Mouse (Mus musculus) left cerebral cortex, postnatal 10 days (tissue): ENCODE results near the gene Gzmf. TPM values are rescaled to one million over a fixed set of nuclear protein-coding genes. Genes with fewer than 3 reads are reported as not detected.
"Not testable (repeated sequence)": the region's sequence is repeated elsewhere in the genome, so short reads cannot be mapped to it uniquely, and the experiment has no call there.

ENCODE experiments used
- DNase-seq, 2 experiments: peaks; one replicate each; pipeline ENCODE4 v3.0.0; 2021 to 2022; ENCODE audit warnings: low spot score in 2 of 2, mixed read lengths in 1 of 2; ENCODE audit errors: extremely low spot score in 1 of 2
- intact Hi-C: fragments of 180-260 bp; cut with DNase I; formaldehyde crosslinking; loops from one replicate; pipeline ENCODE4 v1.15.1; 2025
- total RNA-seq, 2 experiments: library from RNA; stranded (reverse); gene quantifications; 2 replicates each; pipeline ENCODE4 v1.2.3; 2021

Gzmf gene
- not detected for total RNA-seq

- intact Hi-C loops: no loop called here
- no peak for DNase-seq
Measured at GRCm38 (mm10) chr14:56211317-56211716, at the start of gene Gzmf. TSS of gene Gzmf (minus strand) at chr14:56211417.

- intact Hi-C loops: no loop called here
- DNase-seq: no peak
Measured at GRCm38 (mm10) chr14:56240409-56240808, 29.2 kb upstream of the Gzmf start.

DNA sequence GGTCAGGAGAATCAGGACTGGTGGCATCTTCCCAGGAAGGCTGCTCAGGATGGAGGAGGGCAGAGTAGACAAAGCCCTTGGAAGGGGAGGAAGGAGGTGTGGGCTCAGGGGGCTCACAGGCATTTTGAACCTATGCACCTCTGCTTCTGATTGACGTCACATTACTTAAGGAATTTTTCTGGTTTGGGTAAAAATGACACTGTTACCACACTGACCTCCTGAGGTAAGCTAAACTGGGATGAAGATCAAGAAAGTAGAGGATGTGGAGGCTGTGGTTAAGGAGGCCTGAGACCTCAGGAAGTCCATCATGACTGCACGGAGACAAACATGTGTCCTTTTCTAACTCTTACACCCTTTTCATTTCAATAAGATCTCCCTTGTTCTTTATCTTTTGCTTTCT is 23.3 kb upstream of the Gzmf start, which contains the start of gene Gzmc:
Gene Gzmc, minus strand, starts transcription at position 101 of the 400 bp plus-strand sequence.
- intact Hi-C loops: no loop called here
- DNase-seq: no peak

DNA sequence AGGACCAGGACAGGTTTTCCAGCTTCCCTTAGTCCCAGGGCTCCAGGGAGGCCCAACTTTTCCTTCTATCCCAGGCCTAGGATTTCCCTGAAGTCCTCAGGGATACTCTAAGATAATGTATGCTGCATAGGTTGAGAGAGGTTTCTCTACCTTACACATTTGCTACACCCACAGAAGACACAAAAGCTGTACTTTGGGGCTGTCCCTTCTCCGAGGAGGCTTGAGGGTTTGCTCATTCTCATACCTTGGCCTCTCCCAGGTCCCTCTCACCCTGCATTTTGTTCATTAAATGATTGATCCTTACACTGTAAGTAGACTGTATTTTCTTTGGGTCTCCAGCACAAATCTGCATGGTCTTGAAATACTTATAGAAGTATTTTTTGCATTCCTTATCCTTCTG is 5.6 kb downstream of the Gzmf start:
- intact Hi-C loops: loop anchor here (5.0 kb wide), 1 partner anchor 97 kb away; no protein-coding TSS in a partner anchor
- no peak for DNase-seq

DNA sequence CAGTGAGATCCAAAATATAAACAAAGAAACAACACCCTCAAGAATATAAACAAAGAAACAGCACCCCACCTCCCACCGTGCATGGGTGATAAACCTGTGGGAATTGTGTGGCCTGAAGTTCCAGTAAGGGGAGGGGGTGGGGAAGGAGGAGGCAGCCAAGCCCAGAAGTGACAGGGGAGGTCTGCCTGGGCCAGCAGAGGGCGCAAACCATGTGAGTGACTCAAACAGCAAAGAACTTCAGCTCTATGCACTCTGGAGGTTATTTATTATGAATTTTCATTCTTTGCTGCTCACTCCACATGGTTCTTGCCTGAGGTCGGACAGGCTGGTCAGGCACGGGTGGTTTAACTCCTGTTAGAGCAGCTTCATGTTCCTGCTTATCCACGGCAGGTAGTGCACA is 6.2 kb downstream of the Gzmf start:
- peak in 1 of 2 experiments; percentile 43 for DNase-seq
- intact Hi-C loops: loop anchor here (5.0 kb wide), 1 partner anchor 97 kb away; no protein-coding TSS in a partner anchor

DNA sequence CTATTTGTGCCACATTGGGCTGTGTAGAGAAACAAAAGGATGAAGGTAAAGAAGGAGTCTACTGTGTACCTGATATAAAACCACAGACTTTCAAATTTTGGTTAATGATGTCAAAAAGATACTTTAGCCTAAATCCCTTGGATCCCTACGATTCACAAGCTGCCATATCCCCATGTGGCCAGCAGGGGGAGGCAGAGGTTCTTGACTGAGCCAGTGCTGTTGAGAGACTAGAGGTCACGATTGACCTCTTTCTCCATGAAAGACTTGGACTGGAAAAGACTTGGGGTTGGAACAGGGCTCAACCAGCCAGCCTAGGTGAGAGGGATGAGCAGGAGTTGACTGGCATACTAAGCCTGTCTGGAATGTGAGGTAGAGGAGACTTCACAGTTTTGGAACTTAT is 7.2 kb downstream of the Gzmf start:
- DNase-seq: peak; percentile 23 to 54
- intact Hi-C loops: no loop called here

DNA sequence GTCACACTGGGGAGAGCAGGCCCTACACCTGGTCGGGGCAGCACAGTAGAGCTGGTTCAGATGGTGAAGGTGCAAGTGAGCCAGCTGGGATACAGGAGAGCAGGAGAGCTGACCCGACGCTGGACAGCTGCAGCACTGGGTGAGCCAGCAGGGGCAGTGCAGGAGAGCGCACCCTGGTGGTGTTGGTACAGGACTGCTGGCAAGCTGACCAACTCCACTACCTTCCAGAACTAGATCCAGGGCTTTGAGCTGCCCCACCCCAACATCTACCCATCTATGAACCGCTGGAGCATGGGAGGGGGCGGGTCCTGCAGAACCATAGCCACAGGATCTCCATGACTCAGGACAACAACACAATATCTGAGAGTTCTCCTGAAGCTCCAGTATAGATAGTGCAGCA is 24.3 kb downstream of the Gzmf start:
- intact Hi-C loops: no loop called here
- no peak for DNase-seq

DNA sequence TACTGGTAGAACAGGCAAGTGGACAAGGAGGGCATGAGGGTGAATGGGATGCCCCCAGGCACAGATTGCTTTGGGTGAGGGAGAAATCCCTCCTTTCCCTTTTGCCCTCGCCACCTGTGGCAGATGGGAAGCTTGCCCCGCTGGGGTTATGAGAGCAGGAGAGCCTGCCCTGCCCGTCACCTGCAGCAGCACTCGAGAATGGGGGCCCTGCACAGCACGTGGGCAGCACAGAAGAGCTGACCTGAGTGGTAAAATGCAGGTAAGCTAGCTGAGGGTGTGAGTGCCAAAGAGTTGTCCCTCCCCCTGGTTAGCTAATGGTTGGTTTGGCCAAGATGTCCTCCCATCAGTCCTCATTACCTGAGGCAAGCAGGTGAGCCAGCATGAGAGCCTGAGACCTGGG is 24.7 kb downstream of the Gzmf start:
- no peak for DNase-seq
- intact Hi-C loops: no loop called here

GRCm38 (mm10) chr14:56177651-56178050 is 33.6 kb downstream of the Gzmf start:
- DNase-seq: peak in 1 of 2 experiments; percentile 52
- intact Hi-C loops: not testable (repeated sequence)

DNA sequence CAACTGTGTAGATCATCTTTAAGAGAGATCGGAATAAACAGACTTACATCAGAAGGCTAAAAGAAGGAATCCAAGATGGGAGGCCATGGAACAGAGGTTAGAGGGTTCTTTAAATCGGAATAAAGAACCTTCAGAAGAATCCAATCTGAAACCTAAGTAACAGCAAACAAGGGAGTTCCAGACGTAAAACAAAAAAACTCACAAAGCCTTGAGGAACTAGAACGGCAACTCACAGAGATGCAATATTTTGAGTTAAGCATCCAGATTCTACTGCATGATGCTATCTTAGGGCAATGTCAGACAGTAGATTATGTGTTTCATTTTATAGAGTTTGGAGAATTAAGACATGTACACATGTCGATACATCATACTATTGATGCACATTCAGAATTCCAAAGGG is 36.7 kb downstream of the Gzmf start, which contains the start of gene Gzmn:
Gene Gzmn, minus strand, starts transcription at position 101 of the 400 bp plus-strand sequence.
- intact Hi-C loops: no loop called here
- DNase-seq: no peak

DNA sequence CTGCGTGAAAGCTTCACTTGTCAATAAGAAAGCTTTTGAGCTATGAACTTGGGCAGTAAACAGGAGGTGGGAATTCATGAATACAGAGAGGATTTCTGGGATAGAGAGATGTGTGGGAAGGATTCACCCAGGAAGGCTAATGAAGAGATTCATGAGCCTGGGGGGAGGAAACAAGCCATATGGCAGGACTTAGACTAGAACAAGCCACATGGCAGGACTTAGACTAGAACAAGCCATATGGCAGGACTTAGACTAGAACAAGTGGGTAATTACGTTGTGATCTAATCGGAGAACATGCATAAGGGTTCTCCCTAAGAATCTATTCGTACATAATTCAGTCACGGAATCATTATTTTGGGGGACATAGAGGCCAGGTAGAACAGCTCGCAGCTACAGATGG is 37.8 kb downstream of the Gzmf start:
- no peak for DNase-seq
- intact Hi-C loops: no loop called here

DNA sequence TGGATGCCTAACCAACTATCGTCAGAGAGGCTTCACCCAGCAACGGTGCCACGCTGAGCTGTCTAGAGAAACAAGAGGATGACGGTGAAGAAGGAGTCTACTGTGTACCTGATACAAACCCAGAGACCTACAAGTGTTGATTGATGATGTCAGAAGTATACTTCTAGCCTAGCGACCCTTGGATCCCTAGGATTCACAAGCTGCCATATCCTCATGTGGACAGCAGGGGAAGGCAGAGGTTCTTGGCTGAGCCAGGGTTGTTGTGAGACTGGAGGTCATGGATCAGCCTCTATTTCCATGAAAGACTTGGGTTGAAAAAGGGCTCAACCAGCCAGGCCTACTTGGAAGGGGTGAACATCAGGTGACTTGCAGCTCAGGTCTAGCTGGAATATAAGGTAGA is 38.5 kb downstream of the Gzmf start:
- intact Hi-C loops: no loop called here
- DNase-seq: no peak

- DNase-seq: no peak
- intact Hi-C loops: no loop called here
Measured at GRCm38 (mm10) chr14:56168009-56168408, 43.2 kb downstream of the Gzmf start.

GRCm38 (mm10) chr14:56162109-56162508 is 49.1 kb downstream of the Gzmf start:
- intact Hi-C loops: no loop called here
- no peak for DNase-seq

DNA sequence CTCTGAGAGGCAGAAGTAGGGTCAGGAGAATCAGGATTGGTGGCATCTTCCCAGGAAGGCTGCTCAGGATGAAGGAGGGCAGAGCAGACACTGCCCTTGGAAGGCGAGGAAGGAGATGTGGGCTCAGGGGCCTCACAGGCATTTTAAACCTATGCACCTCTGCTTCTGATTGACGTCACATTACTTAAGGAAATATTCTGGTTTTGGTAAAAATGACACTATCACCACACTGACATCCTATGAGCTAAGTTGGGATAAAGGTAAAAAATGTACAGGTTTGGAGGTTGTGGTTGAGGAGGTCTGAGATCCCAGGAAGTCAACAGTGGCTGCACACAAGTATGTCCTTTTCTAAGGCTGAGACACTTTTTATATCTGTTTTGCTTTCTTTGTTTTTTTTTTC is 51.7 kb downstream of the Gzmf start, which contains the start of gene Gzmg:
Gene Gzmg, minus strand, starts transcription at position 101 of the 400 bp plus-strand sequence.
- DNase-seq, intact Hi-C loops: not testable (repeated sequence)

DNA sequence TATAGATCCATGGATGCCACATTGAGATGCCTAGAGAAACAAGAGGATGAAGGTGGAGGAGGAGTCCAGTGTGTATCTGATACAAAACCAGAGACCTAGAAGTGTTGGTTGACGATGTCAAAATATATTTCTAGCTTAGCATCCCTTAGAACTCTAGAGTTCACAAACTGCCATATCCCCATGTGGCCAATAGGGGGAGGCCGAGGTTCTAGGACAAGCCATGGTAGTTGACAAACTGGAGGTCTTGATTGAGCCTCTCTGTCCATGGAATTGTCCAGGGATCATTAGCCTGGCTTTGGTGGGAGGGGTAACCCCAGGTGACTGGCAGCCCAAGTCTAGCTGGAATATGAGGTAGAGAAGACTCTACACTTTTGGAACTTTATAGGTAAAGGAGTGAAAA is 55.9 kb downstream of the Gzmf start:
- intact Hi-C loops: no loop called here
- no peak for DNase-seq

Other genes with a start within 250 kb of the Gzmf start
- not detected for gene Mcpt1, start 193.4 kb downstream of the Gzmf start, total RNA-seq
- not detected for gene Mcpt9, start 180.9 kb downstream of the Gzmf start, total RNA-seq
- gene Mcpt2, start 169.4 kb downstream of the Gzmf start, total RNA-seq: not detected
- gene Mcpt4, start 149.1 kb downstream of the Gzmf start, total RNA-seq: not detected
- gene Mcpt8, start 126.1 kb downstream of the Gzmf start, total RNA-seq: not detected
- not detected for gene Ctsg, start 108.8 kb downstream of the Gzmf start, total RNA-seq
- not detected for gene Gzme, start 90.8 kb downstream of the Gzmf start, total RNA-seq
- not detected for gene Gzmd, start 78.8 kb downstream of the Gzmf start, total RNA-seq
- gene Gzmg, start 51.8 kb downstream of the Gzmf start, total RNA-seq: not detected
- gene Gzmn, start 36.8 kb downstream of the Gzmf start, total RNA-seq: not detected
- gene Gzmc, start 23.2 kb upstream of the Gzmf start, total RNA-seq: not detected
- not detected for gene Gzmb, start 50.8 kb upstream of the Gzmf start, total RNA-seq
- gene Atp12a, start 153.7 kb upstream of the Gzmf start, total RNA-seq: under 1 TPM; 0.21 to 0.39 TPM
- 1 to 10 TPM; 1.4 to 1.6 TPM for gene Rnf17, start 191.2 kb upstream of the Gzmf start, total RNA-seq